Mouse (Mus musculus): Measurements from ENCODE around the gene Fhl2.
A peak's percentile ranks its signal among the peaks of the same experiment; 100 is the strongest.
"Not testable (repeated sequence)": the region's sequence is repeated elsewhere in the genome, so short reads cannot be mapped to it uniquely, and the experiment has no call there.

Fhl2 gene

DNA sequence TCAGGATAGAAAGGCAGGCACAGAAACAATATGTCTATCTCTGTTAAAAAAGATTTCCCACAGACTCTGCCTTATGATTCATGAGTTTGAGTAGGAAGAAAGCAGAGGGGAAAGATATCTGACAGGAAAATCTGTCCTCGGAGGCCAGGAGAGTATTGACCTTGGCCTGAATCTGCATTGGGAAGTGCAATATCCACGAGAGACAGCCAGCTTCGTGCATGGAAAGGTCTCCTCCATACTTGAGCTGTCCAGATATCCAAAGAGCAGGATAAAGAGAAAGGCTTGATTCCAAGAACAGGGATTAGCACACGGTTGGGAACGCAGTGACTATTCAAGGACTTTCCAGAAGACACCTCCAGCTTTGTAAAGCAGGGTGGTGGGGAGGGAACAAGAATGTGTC is 43.2 kb downstream of the Fhl2 start:
- DNase-seq (ENCODE audit: extremely low read depth, low read depth, low spot score), result peak; percentile 45

DNA sequence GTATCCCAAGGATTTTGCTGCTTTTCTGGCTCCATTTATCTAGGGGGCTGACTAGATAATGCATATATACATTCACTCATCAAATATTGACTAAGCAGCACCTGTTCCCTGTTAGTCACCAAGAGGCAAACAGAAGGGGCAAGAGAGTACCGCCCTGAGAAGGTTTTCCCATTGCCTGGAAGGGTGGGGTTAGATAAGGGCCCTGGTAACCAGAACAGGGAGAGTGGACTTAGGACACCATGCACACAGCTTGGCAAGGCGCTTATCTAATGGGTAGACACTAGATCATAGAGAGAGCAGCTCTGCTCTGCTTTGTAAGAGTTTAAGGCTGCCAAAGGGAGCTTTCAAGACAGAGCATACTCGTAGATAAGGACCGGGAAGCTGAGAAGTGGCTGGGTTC is 44.2 kb downstream of the Fhl2 start:
- DNase-seq (ENCODE audit: extremely low read depth, low read depth, low spot score), result no peak

DNA sequence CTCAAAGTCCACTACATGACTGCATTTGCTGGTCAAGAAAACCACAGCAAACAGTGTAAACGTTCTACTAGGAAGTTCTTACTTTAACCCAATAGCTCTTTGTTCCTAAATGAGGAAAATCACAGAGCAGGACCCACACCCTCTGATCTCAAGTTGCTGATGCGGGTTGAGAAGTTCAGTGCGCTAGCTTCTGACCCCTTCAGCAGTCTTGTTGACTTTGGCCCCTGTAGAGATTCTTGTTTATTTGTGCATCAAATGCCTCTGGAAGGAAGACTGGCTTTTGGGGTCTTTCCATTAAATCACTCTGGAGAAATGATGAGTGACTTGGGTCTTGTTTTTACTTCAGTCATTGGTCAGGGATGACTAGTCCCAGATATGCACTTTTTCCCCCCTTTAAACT is 46.6 kb downstream of the Fhl2 start:
- no peak for DNase-seq (ENCODE audit: extremely low read depth, low read depth, low spot score)

DNA sequence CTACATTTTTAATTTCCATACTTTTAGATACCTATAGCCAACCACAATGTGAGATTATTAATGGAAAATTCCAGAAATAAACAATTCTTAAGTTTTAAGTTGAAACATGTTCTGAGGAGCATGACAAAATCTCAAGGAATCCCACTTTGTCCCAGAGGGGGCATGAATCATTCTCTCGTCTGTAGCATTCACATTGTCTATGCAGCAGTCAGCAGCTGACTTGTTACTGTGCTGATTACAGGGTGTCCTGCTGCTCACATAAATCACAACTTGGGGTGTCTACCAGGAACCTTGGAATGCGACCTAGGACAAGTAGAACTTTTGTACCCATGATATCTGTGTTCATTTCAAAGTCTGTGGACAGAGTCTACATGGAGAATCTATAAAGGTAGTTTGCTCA is 49.3 kb downstream of the Fhl2 start:
- DNase-seq (ENCODE audit: extremely low read depth, low read depth, low spot score), result no peak

DNA sequence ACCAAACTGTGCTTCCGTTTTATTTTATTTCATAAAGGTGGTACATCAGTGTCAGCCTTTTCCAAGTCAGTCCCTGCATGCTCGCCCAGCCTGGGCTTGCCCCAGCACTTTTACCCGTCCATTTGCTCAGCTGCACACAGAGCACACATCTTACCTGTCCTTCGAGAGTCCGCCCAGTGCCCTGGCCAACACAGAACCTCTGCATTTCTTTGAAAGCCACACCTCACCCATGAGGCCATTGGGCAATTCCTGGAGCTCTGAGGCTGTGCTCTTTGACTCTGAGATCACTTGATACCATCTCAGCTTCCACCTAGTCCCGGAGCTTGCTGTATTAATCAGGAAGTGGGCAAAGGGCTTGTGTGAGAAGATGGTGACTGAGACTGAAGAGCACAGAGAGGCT is 51.4 kb downstream of the Fhl2 start:
- no peak for DNase-seq (ENCODE audit: extremely low read depth, low read depth, low spot score)

GRCm38 (mm10) chr1:43144338-43144906 is 52.4 kb downstream of the Fhl2 start:
- no peak for DNase-seq (ENCODE audit: extremely low read depth, low read depth, low spot score)

DNA sequence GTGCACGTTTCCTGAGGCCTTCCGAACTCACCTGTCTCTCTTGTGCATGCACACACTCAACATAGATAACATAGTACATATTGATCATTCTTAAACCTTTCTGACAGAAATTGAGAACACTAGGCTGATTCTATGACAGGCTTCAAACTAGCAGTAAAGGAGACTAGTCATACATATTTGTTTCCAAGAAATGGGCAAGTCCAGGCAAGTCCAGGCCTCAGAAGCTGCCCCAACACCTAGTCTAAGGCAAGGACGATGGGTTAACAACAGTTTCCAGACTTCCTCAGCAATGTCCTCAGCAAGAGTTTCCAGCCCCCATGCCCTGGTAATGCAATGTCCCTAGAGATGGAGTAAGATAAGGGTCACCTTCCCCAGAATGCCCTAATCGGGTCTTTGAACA is 53.0 kb downstream of the Fhl2 start:
- no peak for DNase-seq (ENCODE audit: extremely low read depth, low read depth, low spot score)

GRCm38 (mm10) chr1:43143284-43143683 is 53.5 kb downstream of the Fhl2 start:
- no peak for DNase-seq (ENCODE audit: extremely low read depth, low read depth, low spot score)

- no peak for DNase-seq (ENCODE audit: extremely low read depth, low read depth, low spot score)
Measured at GRCm38 (mm10) chr1:43142849-43143248, 53.9 kb downstream of the Fhl2 start.

DNA sequence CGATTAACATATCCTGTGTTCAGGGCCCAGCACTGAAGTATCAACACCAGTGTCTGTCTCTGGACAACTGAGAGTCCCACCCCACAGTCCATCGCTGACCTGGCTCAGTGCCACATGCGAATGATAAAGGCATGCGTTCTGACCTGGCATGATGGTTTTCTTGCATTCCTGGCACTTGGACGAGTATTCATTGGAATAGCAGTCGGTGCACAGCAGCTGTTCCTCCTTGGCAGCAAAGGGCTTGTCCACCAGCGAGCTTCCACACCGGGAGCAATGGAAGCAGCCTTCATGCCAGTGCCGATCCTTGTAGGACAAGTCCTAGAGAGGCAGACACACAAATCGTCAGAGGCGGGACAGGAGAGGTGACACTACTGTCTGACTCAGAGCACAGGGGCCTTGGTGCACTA is 55.2 kb downstream of the Fhl2 start:
- DNase-seq (ENCODE audit: extremely low read depth, low read depth, low spot score), result no peak

- no peak for DNase-seq (ENCODE audit: extremely low read depth, low read depth, low spot score)
Measured at GRCm38 (mm10) chr1:43139587-43140266, 57.1 kb downstream of the Fhl2 start.

GRCm38 (mm10) chr1:43138268-43138812 is 58.4 kb downstream of the Fhl2 start:
- no peak for DNase-seq (ENCODE audit: extremely low read depth, low read depth, low spot score)

DNA sequence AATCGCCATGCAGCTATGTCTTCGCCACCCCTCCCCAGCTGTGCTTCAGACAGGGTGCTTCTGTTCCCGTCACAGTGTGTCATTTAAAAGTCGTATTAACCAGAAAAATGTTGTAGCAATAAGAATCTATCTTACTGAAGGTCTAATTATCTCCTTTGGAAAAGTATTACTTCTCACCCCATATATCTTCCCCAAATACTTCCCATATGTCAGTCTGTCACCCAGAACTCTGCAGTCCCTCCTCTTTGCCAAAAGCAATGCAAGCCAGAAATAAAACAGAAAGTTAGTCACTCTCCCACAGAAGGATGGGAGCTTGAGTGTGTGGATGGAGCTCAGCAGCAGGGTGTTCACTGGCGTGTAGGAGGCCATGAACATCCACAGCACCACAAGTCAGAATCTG is 59.5 kb downstream of the Fhl2 start:
- DNase-seq (ENCODE audit: extremely low read depth, low read depth, low spot score), result no peak

GRCm38 (mm10) chr1:43136488-43137029 is 60.2 kb downstream of the Fhl2 start:
- DNase-seq (ENCODE audit: extremely low read depth, low read depth, low spot score), result not testable (repeated sequence)

GRCm38 (mm10) chr1:43131591-43131990 is 65.2 kb downstream of the Fhl2 start:
- DNase-seq (ENCODE audit: extremely low read depth, low read depth, low spot score), result no peak

DNA sequence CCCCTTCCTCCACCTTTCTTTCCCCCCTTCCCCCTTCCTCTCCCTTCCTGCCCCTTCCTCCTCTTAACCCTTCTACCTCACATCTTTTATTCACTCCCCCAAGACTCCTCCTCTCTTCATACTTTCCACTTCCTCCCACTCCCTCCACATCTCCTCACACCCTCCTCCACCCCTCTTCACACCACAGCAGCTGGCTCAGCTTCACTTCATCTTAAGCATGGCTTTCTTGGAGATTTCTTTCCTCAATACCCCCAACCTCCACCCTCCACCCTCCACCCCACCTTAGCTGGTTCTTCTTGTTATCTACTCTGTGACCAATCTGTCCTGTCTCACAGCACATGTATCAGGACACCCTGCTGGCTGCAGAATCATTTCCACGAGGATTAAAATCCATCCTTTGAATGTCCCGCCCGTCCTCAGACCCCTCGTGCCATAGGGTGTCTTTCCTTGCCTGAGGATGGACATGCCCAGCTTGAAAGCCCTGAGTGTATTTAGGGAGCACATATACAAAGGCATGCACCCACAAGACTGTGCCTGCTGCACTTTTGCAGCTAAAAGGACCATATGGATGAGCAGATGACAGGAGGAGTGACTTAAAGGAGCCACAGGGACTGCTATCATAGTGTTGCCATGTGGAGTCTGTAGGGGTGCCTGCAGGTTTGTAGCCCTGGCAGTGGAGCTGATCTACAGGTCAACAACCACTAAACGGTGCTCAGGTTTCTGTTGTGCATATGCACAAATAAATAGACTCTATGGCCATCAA is 66.4 kb downstream of the Fhl2 start:
- no peak for DNase-seq (ENCODE audit: extremely low read depth, low read depth, low spot score)

DNA sequence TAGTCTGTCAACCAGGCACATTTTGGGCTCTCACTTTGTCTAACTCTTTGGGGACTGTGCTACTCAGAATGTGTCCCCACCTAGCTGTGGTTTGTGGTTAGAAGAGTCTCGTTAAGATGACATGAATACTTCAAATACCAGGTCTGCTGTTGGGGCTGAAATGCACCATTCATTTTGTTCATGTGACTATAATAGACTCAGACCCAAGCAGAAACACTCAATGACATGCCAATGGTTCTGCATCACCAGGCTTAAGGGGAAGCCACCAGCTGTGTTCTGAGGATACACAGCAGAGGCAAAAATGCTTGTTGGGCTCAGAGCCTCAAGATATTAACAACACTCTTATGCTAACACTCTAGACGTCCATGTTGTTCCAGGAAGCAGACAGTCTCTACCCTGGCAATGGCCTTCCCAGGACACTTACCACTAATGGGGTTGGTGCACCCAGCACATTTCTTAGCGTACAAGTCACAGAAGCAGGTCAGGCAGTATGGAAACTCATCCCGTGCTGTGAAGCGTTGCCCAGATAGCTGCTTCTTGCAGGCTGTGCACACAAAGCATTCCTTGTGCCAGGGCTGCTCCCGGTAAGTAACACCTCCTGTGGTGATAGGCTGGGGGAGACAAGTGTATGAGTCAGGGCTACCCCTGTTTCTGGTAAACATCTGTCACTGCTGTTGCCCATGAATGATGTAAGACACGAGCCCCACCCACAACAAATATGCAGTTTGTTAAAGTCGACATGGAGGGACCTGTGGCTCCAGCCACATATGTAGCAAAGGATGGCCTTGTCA is 68.8 kb downstream of the Fhl2 start:
- no peak for DNase-seq (ENCODE audit: extremely low read depth, low read depth, low spot score)

GRCm38 (mm10) chr1:43127196-43127595 is 69.6 kb downstream of the Fhl2 start:
- DNase-seq (ENCODE audit: extremely low read depth, low read depth, low spot score), result no peak

DNA sequence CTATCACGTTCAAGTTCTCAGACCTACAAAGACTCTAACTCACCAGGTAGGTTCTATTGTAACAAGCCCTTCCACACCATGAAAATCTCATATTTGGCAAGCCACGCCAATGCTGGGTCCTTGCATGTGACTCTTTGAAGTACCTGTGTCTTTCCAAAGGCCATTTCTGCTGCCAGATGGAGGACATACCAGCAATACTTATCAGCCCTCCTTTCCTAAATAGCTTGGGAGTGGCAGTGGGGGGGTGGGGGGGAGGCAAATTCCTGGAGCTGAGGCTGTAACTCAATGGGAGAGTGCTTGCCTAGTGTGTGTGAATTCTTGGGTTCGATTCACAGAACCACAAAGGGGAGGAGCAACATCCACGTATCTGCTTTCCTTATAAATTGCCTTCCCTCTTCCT is 72.1 kb downstream of the Fhl2 start:
- no peak for DNase-seq (ENCODE audit: extremely low read depth, low read depth, low spot score)

DNA sequence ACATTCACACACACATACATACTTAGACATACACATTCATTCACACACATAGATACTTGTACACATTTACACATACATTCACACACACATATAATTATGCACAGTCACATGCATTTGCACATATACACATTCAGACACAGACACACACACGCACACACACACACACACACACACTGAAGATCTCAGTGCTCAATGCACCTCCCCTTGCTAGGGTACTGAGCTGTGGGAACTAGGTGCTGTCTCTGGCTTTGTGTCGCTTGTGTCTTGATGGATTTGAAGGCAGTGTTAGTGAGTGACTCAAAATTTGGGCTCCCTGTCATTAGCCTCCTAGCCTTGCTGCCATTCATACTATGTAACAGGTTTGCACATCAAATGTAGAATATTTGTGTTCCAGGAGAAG is 74.2 kb downstream of the Fhl2 start:
- no peak for DNase-seq (ENCODE audit: extremely low read depth, low read depth, low spot score)

DNA sequence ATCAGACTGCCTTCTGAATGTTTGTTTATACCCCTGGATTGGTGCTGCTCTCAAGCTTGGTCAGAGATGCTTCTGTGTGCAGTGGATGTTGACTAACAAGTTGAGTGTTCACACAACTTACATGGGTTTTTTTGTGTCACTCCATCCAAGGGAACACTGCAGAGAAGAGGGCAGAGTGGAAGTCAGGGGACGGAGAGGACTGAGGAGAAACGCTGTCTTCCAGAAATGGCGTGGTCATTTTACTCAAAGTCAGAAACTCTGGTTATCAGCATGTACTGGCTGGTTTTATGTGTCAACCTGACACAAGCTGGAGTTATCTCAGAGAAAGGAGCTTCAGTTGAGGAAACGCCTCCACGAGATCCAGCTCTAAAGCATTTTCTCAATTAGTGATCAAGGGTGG is 75.8 kb downstream of the Fhl2 start:
- DNase-seq (ENCODE audit: extremely low read depth, low read depth, low spot score), result no peak
